Mouse (Mus musculus) lung, embryonic 16.5 days (tissue): ENCODE results near the gene Cyb561. TPM values are rescaled to one million over a fixed set of nuclear protein-coding genes. Genes with fewer than 3 reads are reported as not detected.

Experiments
- ATAC-seq: fragments of 200-750 bp; cut with Nextera tagmentation; 2 replicates; pipeline ENCODE4 v1.8.0; 2017; ENCODE audit warnings: low read depth, mild to moderate bottlenecking, moderate library complexity
- H3K27ac ChIP-seq: fragments of 300-500 bp; sonication (generic); 2 replicates; pipeline ENCODE4 v1.5.1; 2014; ENCODE audit warnings: mild to moderate bottlenecking, control low read depth, low read length
- H3K27me3 ChIP-seq: fragments of 300-500 bp; sonication (generic); 2 replicates; pipeline ENCODE4 v1.6.1; 2014; ENCODE audit warnings: low read depth, low read length, mixed read lengths; ENCODE audit not compliant: control insufficient read depth, insufficient read depth
- H3K36me3 ChIP-seq: fragments of 300-500 bp; sonication (generic); 2 replicates; pipeline ENCODE4 v1.6.1; 2014; ENCODE audit warnings: low read length; ENCODE audit not compliant: control insufficient read depth, insufficient read depth
- H3K4me1 ChIP-seq: fragments of 300-500 bp; sonication (generic); replicated peaks from 2 replicates; pipeline ENCODE4 v1.6.1; 2014; ENCODE audit warnings: low read length, mixed read lengths; ENCODE audit not compliant: control insufficient read depth, insufficient read depth
- H3K4me2 ChIP-seq: fragments of 300-500 bp; sonication (generic); 2 replicates; pipeline ENCODE4 v1.6.1; 2014; ENCODE audit warnings: low read depth, low read length, control low read depth
- H3K4me3 ChIP-seq: fragments of 300-500 bp; sonication (generic); 2 replicates; pipeline ENCODE4 v1.5.1; 2014; ENCODE audit warnings: mild to moderate bottlenecking, low read length, control low read depth
- H3K9ac ChIP-seq: fragments of 300-500 bp; sonication (generic); 2 replicates; pipeline ENCODE4 v1.6.1; 2014; ENCODE audit warnings: low read length, control low read depth
- H3K9me3 ChIP-seq: fragments of 300-500 bp; sonication (generic); 2 replicates; pipeline ENCODE4 v1.6.1; 2016; ENCODE audit warnings: low read length; ENCODE audit not compliant: control insufficient read depth
- WGBS: fragments of 180-500 bp; shearing (Covaris S2); extraction: QIAGEN DNeasy Blood & Tissue Kit; methylation state at CpG from one replicate; pipeline ENCODE4 v1.1.7; 2014; 5-methylcytosine and 5-hydroxymethylcytosine counted together
- polyA plus RNA-seq: library from polyadenylated mRNA; unstranded; fragments of >200 nt; fragmentation: Nextera tagmentation; extraction: Ambion mirVana; gene quantifications from 2 replicates; pipeline ENCODE4 v1.2.1, GENCODE M21; 2015

Gene Cyb561
- 41.9 and 44.6 TPM in 2 replicates for polyA plus RNA-seq

DNA sequence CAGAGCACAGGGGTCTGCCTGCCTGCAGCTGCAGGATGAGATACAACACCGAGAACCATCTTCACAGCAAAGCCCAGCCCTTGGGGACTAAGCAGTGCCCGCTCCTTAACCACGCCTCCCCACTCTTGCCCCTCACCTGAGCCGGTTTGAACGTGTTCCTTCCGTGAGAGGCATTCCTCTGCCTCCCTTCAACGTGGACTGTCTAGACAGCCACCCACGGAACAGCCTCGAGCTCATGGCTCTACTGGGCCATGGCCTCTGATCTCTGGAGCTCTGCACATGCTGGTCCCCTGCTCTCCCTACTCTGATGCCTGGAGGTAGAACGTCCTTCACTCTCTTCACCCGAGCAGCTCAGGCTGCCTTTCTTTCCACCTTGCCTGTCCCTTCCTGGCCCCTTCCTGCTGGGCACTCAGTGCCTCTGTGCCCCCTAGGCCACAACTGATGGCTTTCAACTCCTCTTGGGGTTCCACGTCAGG, at the start of gene Cyb561:
Gene Cyb561, minus strand, starts transcription at position 426 of the 476 bp plus-strand sequence.
- peaks cover 3% of the 10 kb centered on the region; the same call in 1 of the 2 replicates for H3K4me1 ChIP-seq
- ATAC-seq, result peak; percentile 56; the same call in 1 of the 2 replicates
- 52% methylated on average over 12 of the region's 12 CpGs for WGBS
- no peak within 1 kb of the TSS for H3K4me3 ChIP-seq
- H3K9me3 ChIP-seq, result no peaks in the 10 kb centered on the region
- H3K27me3 ChIP-seq, result no peaks in the 10 kb centered on the region
- H3K36me3 ChIP-seq, result no peaks in the 10 kb centered on the region
- no peak within 1 kb of the TSS for H3K27ac ChIP-seq
- H3K9ac ChIP-seq, result no peak within 1 kb of the TSS
- H3K4me2 ChIP-seq, result no peak within 1 kb of the TSS

GRCm38 (mm10) chr11:106001718-106002117, 48.6 kb upstream of the Cyb561 start:
- H3K9ac ChIP-seq, result no peak overlapping the region
- no peak overlapping the region for H3K4me2 ChIP-seq
- no peak for ATAC-seq
- no peak overlapping the region for H3K4me3 ChIP-seq
- H3K9me3 ChIP-seq, result no peaks in the 10 kb centered on the region
- 29% methylated on average over 4 of the region's 4 CpGs for WGBS
- no peaks in the 10 kb centered on the region for H3K4me1 ChIP-seq
- no peaks in the 10 kb centered on the region for H3K36me3 ChIP-seq
- H3K27me3 ChIP-seq, result no peaks in the 10 kb centered on the region
- no peak overlapping the region for H3K27ac ChIP-seq

DNA sequence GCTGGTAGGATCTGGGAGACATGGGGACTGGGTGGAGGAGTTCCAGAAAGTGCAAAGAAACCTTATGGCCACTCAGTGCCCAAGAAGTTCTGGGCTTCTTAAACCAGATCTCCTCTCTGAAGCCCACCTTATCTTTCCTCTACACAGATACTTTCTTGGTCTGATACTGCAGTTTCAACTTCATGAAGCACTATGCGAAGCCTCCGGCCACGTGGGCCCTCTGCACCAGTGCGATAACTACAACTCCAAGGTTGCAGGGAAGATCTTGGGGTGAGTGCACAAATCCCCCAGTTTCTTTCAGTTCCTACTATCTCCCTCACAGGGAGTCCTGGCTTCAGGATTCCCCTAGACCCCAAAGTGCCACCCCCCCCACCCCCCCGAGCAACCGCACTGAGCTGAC, 46.9 kb upstream of the Cyb561 start:
- Histone ChIP-seq H3K27me3 (no peaks in the 10 kb centered on the region), H3K9ac (no peak overlapping the region), H3K4me3 (no peak overlapping the region), H3K27ac (no peak overlapping the region), H3K4me2 (no peak overlapping the region), H3K4me1 (no peaks in the 10 kb centered on the region), H3K36me3 (no peaks in the 10 kb centered on the region), H3K9me3 (no peaks in the 10 kb centered on the region)
- whole genome bisulfite sequencing, result 88% methylated on average over 6 of the region's 6 CpGs
- no peak for ATAC-seq

DNA sequence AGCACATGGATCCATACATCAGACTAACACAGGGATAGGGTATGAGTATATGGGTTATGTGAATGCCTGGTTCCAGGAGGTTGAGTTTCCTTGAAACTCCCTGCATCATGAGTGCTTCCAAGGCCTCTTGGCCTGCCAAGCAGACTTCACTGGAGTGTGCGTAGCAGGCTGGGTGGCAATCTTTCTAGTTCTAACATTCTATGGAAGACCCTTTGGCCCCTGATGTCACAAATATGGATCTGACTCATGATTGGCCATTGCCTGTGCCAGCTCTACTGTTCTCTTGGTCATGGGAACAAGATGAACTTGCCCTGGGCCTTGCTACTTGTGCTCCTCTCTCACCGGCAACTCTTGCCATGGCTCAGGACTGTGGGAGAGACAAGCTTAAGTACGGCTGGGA, 41.2 kb upstream of the Cyb561 start, which contains the start of gene Ace3:
Gene Ace3, plus strand, starts transcription at position 301 of the 400 bp plus-strand sequence.
- no peak within 1 kb of the TSS for H3K9ac ChIP-seq
- no peaks in the 10 kb centered on the region for H3K4me1 ChIP-seq
- H3K27ac ChIP-seq, result no peak within 1 kb of the TSS
- no peaks in the 10 kb centered on the region for H3K9me3 ChIP-seq
- H3K36me3 ChIP-seq, result no peaks in the 10 kb centered on the region
- ATAC-seq, result no peak
- 95% methylated on average over 3 of the region's 3 CpGs for WGBS
- H3K4me2 ChIP-seq, result no peak within 1 kb of the TSS
- no peaks in the 10 kb centered on the region for H3K27me3 ChIP-seq
- H3K4me3 ChIP-seq, result no peak within 1 kb of the TSS

DNA sequence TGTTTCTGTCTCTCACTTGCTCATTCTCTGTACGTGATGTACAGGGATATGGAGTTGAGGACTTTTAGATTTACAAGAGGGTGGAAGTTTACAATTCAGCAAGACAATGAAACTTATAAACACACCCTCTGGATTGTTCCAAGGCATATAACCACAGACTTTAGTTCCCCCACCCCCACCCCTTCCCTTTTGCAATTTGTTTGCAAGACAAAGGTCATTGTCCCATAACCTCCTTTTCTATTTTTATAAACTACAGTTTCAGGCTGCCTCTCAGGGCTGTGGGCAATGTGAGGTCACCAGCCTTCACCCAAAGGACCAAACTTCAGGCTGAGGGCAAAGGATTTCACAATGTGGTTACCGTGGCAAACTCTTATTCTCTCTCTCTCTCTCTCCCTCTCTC, 37.1 kb upstream of the Cyb561 start:
- Histone ChIP-seq H3K27me3 (no peaks in the 10 kb centered on the region), H3K36me3 (no peaks in the 10 kb centered on the region), H3K9me3 (no peaks in the 10 kb centered on the region), H3K27ac (peak overlapping the region; percentile 66), H3K4me3 (no peak overlapping the region), H3K9ac (no peak overlapping the region), H3K4me2 (no peak overlapping the region), H3K4me1 (no peaks in the 10 kb centered on the region; the same call in 1 of the 2 replicates)
- peak; percentile 77 for ATAC-seq
- 30% methylated on average over 2 of the region's 2 CpGs for WGBS

GRCm38 (mm10) chr11:105989446-105989845, 36.3 kb upstream of the Cyb561 start:
- H3K4me1 ChIP-seq, result no peaks in the 10 kb centered on the region; the same call in 1 of the 2 replicates
- no peak overlapping the region for H3K4me3 ChIP-seq
- no peaks in the 10 kb centered on the region for H3K36me3 ChIP-seq
- no peaks in the 10 kb centered on the region for H3K9me3 ChIP-seq
- WGBS, result 64% methylated on average over 6 of the region's 6 CpGs
- H3K27me3 ChIP-seq, result no peaks in the 10 kb centered on the region
- no peak overlapping the region for H3K9ac ChIP-seq
- ATAC-seq, result peak; percentile 68
- no peak overlapping the region for H3K4me2 ChIP-seq
- peak overlapping the region; percentile 67 for H3K27ac ChIP-seq

- peak overlapping the region; percentile 26; the same call in 1 of the 2 replicates for H3K27ac ChIP-seq
- H3K4me1 ChIP-seq, result no peaks in the 10 kb centered on the region; the same call in 1 of the 2 replicates
- H3K9me3 ChIP-seq, result no peaks in the 10 kb centered on the region
- no peaks in the 10 kb centered on the region for H3K27me3 ChIP-seq
- H3K9ac ChIP-seq, result no peak overlapping the region
- WGBS, result 48% methylated on average over 6 of the region's 6 CpGs
- no peak overlapping the region for H3K4me3 ChIP-seq
- ATAC-seq, result no peak
- H3K4me2 ChIP-seq, result no peak overlapping the region
- no peaks in the 10 kb centered on the region for H3K36me3 ChIP-seq
These were observed 34.3 kb upstream of the Cyb561 start for GRCm38 (mm10) chr11:105987446-105987845.

GRCm38 (mm10) chr11:105984452-105984851, 31.3 kb upstream of the Cyb561 start:
- H3K27me3 ChIP-seq, result no peaks in the 10 kb centered on the region
- no peak overlapping the region for H3K27ac ChIP-seq
- WGBS, result 72% methylated on average over 4 of the region's 4 CpGs
- no peak overlapping the region for H3K9ac ChIP-seq
- no peaks in the 10 kb centered on the region for H3K9me3 ChIP-seq
- no peak overlapping the region for H3K4me2 ChIP-seq
- no peaks in the 10 kb centered on the region; the same call in 1 of the 2 replicates for H3K4me1 ChIP-seq
- H3K36me3 ChIP-seq, result no peaks in the 10 kb centered on the region
- no peak overlapping the region for H3K4me3 ChIP-seq
- no peak for ATAC-seq

- no peak for ATAC-seq
- Histone ChIP-seq H3K36me3 (no peaks in the 10 kb centered on the region), H3K9ac (no peak overlapping the region), H3K4me3 (no peak overlapping the region), H3K27me3 (no peaks in the 10 kb centered on the region), H3K27ac (no peak overlapping the region), H3K4me1 (no peaks in the 10 kb centered on the region), H3K4me2 (no peak overlapping the region), H3K9me3 (no peaks in the 10 kb centered on the region)
- 57% methylated on average over 5 of the region's 5 CpGs for WGBS
These were observed 25.5 kb upstream of the Cyb561 start for GRCm38 (mm10) chr11:105978634-105979033.

- no peak overlapping the region for H3K4me3 ChIP-seq
- WGBS, result 77% methylated on average over 2 of the region's 2 CpGs
- no peak overlapping the region for H3K27ac ChIP-seq
- no peaks in the 10 kb centered on the region for H3K9me3 ChIP-seq
- no peak overlapping the region for H3K9ac ChIP-seq
- no peaks in the 10 kb centered on the region for H3K4me1 ChIP-seq
- H3K36me3 ChIP-seq, result no peaks in the 10 kb centered on the region
- H3K4me2 ChIP-seq, result no peak overlapping the region
- H3K27me3 ChIP-seq, result no peaks in the 10 kb centered on the region
- ATAC-seq, result no peak
These were observed 25.1 kb upstream of the Cyb561 start for GRCm38 (mm10) chr11:105978232-105978631.
